Mouse (Mus musculus) neural tube, embryonic 13.5 days (tissue): ENCODE measurements at regions not wholly inside any gene's neighbourhood (a gene's known extent, or its start where the extent isn't known, plus 50 kb on each side); places are given as distances from the start of the nearest gene placed in this dataset.

Experiments
- ATAC-seq: fragments of 200-750 bp; cut with Nextera tagmentation; 2 replicates; pipeline ENCODE4 v1.8.0; 2017; ENCODE audit warnings: low read depth, mild to moderate bottlenecking, moderate TSS enrichment, moderate library complexity
- H3K27ac ChIP-seq: fragments of 300-500 bp; sonication (generic); replicated peaks from 2 replicates; pipeline ENCODE4 v1.5.1; 2015; ENCODE audit warnings: moderate library complexity, mild to moderate bottlenecking, inconsistent platforms
- H3K27me3 ChIP-seq: fragments of 300-500 bp; sonication (generic); 2 replicates; pipeline ENCODE4 v1.6.1; 2015; ENCODE audit warnings: mild to moderate bottlenecking, inconsistent platforms
- H3K36me3 ChIP-seq: fragments of 300-500 bp; sonication (generic); 2 replicates; pipeline ENCODE4 v1.6.1; 2015; ENCODE audit warnings: mild to moderate bottlenecking, inconsistent platforms
- H3K4me1 ChIP-seq: fragments of 300-500 bp; sonication (generic); replicated peaks from 2 replicates; pipeline ENCODE4 v1.6.1; 2015; ENCODE audit warnings: inconsistent platforms
- H3K4me2 ChIP-seq: fragments of 300-500 bp; sonication (generic); 2 replicates; pipeline ENCODE4 v1.6.1; 2015; ENCODE audit warnings: inconsistent platforms, mild to moderate bottlenecking, moderate library complexity
- H3K4me3 ChIP-seq: fragments of 300-500 bp; sonication (generic); 2 replicates; pipeline ENCODE4 v1.5.1; 2015; ENCODE audit warnings: mild to moderate bottlenecking, inconsistent platforms
- H3K9ac ChIP-seq: fragments of 300-500 bp; sonication (generic); 2 replicates; pipeline ENCODE4 v1.6.1; 2015; ENCODE audit warnings: moderate library complexity, mild to moderate bottlenecking, inconsistent platforms
- H3K9me3 ChIP-seq: fragments of 300-500 bp; sonication (generic); 2 replicates; pipeline ENCODE4 v1.6.1; 2016; ENCODE audit warnings: inconsistent platforms
- WGBS: fragments of 180-500 bp; shearing (Covaris S2); methylation state at CpG from one replicate; pipeline ENCODE4 v1.1.7; 2015; 5-methylcytosine and 5-hydroxymethylcytosine counted together

GRCm38 (mm10) chr15:63603100-63603714, 241.8 kb downstream of the Gsdmc2 start:
- Histone ChIP-seq H3K9ac (no peak overlapping the region), H3K4me3 (no peak overlapping the region), H3K27ac (no peak overlapping the region), H3K4me2 (no peak overlapping the region), H3K9me3 (no peaks in the 10 kb centered on the region), H3K4me1 (no peaks in the 10 kb centered on the region), H3K27me3 (no peaks in the 10 kb centered on the region), H3K36me3 (no peaks in the 10 kb centered on the region)
- ATAC-seq: no peak
- WGBS: 84% methylated on average over 8 of the region's 8 CpGs

- Histone ChIP-seq H3K9me3 (no peaks in the 10 kb centered on the region), H3K27ac (no peak overlapping the region), H3K36me3 (no peaks in the 10 kb centered on the region), H3K4me1 (no peaks in the 10 kb centered on the region), H3K4me2 (no peak overlapping the region), H3K27me3 (no peaks in the 10 kb centered on the region), H3K4me3 (no peak overlapping the region), H3K9ac (no peak overlapping the region)
- 49% methylated on average over 5 of the region's 5 CpGs for WGBS
- ATAC-seq: peak; percentile 93
Observed at GRCm38 (mm10) chr15:63601543-63601942, 243.4 kb downstream of the Gsdmc2 start.

- 95% methylated on average over 5 of the region's 5 CpGs for WGBS
- no peak for ATAC-seq
- Histone ChIP-seq H3K4me3 (no peak overlapping the region), H3K27ac (no peak overlapping the region), H3K27me3 (no peaks in the 10 kb centered on the region), H3K4me2 (no peak overlapping the region), H3K4me1 (no peaks in the 10 kb centered on the region), H3K9me3 (no peaks in the 10 kb centered on the region), H3K9ac (no peak overlapping the region), H3K36me3 (no peaks in the 10 kb centered on the region)
Observed at GRCm38 (mm10) chr15:63592758-63593463, 252.1 kb downstream of the Gsdmc2 start.

- Histone ChIP-seq H3K9me3 (no peaks in the 10 kb centered on the region), H3K9ac (no peak overlapping the region), H3K27me3 (no peaks in the 10 kb centered on the region), H3K4me3 (no peak overlapping the region), H3K36me3 (no peaks in the 10 kb centered on the region), H3K4me1 (no peaks in the 10 kb centered on the region), H3K4me2 (no peak overlapping the region), H3K27ac (no peak overlapping the region)
- 89% methylated on average over 2 of the region's 2 CpGs for WGBS
- no peak for ATAC-seq
Observed at GRCm38 (mm10) chr15:63559293-63559692, 285.7 kb downstream of the Gsdmc2 start.

- no peaks in the 10 kb centered on the region for H3K36me3 ChIP-seq
- H3K9ac ChIP-seq: no peak overlapping the region
- ATAC-seq: no peak
- H3K4me3 ChIP-seq: no peak overlapping the region
- no peaks in the 10 kb centered on the region for H3K4me1 ChIP-seq
- 92% methylated on average over 1 of the region's 1 CpGs for WGBS
- no peak overlapping the region for H3K27ac ChIP-seq
- no peak overlapping the region for H3K4me2 ChIP-seq
- H3K27me3 ChIP-seq: no peaks in the 10 kb centered on the region
- no peaks in the 10 kb centered on the region for H3K9me3 ChIP-seq
Observed at GRCm38 (mm10) chr15:63558691-63559090, 286.3 kb downstream of the Gsdmc2 start.

- no peak for ATAC-seq
Observed at GRCm38 (mm10) chr15:63557816-63558215, 287.2 kb downstream of the Gsdmc2 start.

GRCm38 (mm10) chr15:63553597-63553996, 291.4 kb downstream of the Gsdmc2 start:
- H3K4me2 ChIP-seq: no peak overlapping the region
- no peaks in the 10 kb centered on the region for H3K27me3 ChIP-seq
- H3K9ac ChIP-seq: no peak overlapping the region
- no peaks in the 10 kb centered on the region for H3K36me3 ChIP-seq
- H3K4me1 ChIP-seq: no peaks in the 10 kb centered on the region
- ATAC-seq: no peak
- no peak overlapping the region for H3K4me3 ChIP-seq
- 71% methylated on average over 5 of the region's 5 CpGs for WGBS
- no peaks in the 10 kb centered on the region for H3K9me3 ChIP-seq
- no peak overlapping the region for H3K27ac ChIP-seq

More at GRCm38 (mm10) chr15:63557816-63558215, 287.2 kb downstream of the Gsdmc2 start:
- Histone ChIP-seq H3K27ac (no peak overlapping the region), H3K27me3 (no peaks in the 10 kb centered on the region), H3K9me3 (no peaks in the 10 kb centered on the region), H3K4me3 (no peak overlapping the region), H3K36me3 (no peaks in the 10 kb centered on the region), H3K9ac (no peak overlapping the region), H3K4me2 (no peak overlapping the region), H3K4me1 (no peaks in the 10 kb centered on the region)
- WGBS: 86% methylated on average over 3 of the region's 3 CpGs

- Histone ChIP-seq H3K9ac (peak overlapping the region; percentile 26; the same call in 1 of the 2 replicates), H3K9me3 (no peaks in the 10 kb centered on the region), H3K36me3 (no peaks in the 10 kb centered on the region), H3K4me1 (peaks cover 15% of the 10 kb centered on the region), H3K27me3 (peaks cover 5% of the 10 kb centered on the region; the same call in 1 of the 2 replicates), H3K4me3 (peak overlapping the region; percentile 8; the same call in 1 of the 2 replicates), H3K4me2 (peak overlapping the region; percentile 42), H3K27ac (peak overlapping the region; percentile 4; the same call in 1 of the 2 replicates)
- peak; percentile 91 for ATAC-seq
- 31% methylated on average over 12 of the region's 12 CpGs for WGBS
Observed at GRCm38 (mm10) chr15:63532337-63533055, 312.5 kb downstream of the Gsdmc2 start.

GRCm38 (mm10) chr15:63527318-63527717, 317.7 kb downstream of the Gsdmc2 start:
- no peaks in the 10 kb centered on the region for H3K36me3 ChIP-seq
- H3K27ac ChIP-seq: no peak overlapping the region
- H3K4me1 ChIP-seq: peaks cover 9% of the 10 kb centered on the region
- H3K4me2 ChIP-seq: no peak overlapping the region
- H3K27me3 ChIP-seq: peaks cover 5% of the 10 kb centered on the region; the same call in 1 of the 2 replicates
- H3K4me3 ChIP-seq: no peak overlapping the region
- WGBS: 90% methylated on average over 2 of the region's 2 CpGs
- H3K9me3 ChIP-seq: no peaks in the 10 kb centered on the region
- H3K9ac ChIP-seq: no peak overlapping the region
- no peak for ATAC-seq

- WGBS: 92% methylated on average over 2 of the region's 2 CpGs
Observed at GRCm38 (mm10) chr15:63526820-63527219, 318.2 kb downstream of the Gsdmc2 start.

GRCm38 (mm10) chr15:63517301-63517700, 327.7 kb downstream of the Gsdmc2 start:
- H3K9me3 ChIP-seq: no peaks in the 10 kb centered on the region
- H3K4me3 ChIP-seq: no peak overlapping the region
- ATAC-seq: no peak
- H3K4me2 ChIP-seq: no peak overlapping the region
- WGBS: 61% methylated on average over 3 of the region's 3 CpGs
- H3K9ac ChIP-seq: no peak overlapping the region
- no peaks in the 10 kb centered on the region for H3K27me3 ChIP-seq
- H3K36me3 ChIP-seq: no peaks in the 10 kb centered on the region
- no peak overlapping the region for H3K27ac ChIP-seq
- no peaks in the 10 kb centered on the region for H3K4me1 ChIP-seq

More at GRCm38 (mm10) chr15:63526820-63527219, 318.2 kb downstream of the Gsdmc2 start:
- no peaks in the 10 kb centered on the region for H3K36me3 ChIP-seq
- H3K4me1 ChIP-seq: peaks cover 4% of the 10 kb centered on the region
- ATAC-seq: no peak
- H3K9me3 ChIP-seq: no peaks in the 10 kb centered on the region
- H3K27ac ChIP-seq: no peak overlapping the region
- no peak overlapping the region for H3K9ac ChIP-seq
- H3K4me2 ChIP-seq: no peak overlapping the region
- H3K4me3 ChIP-seq: no peak overlapping the region
- peaks cover 5% of the 10 kb centered on the region; the same call in 1 of the 2 replicates for H3K27me3 ChIP-seq

GRCm38 (mm10) chr15:63500453-63500852, 344.5 kb downstream of the Gsdmc2 start:
- Histone ChIP-seq H3K36me3 (no peaks in the 10 kb centered on the region), H3K9ac (no peak overlapping the region), H3K4me1 (no peaks in the 10 kb centered on the region), H3K27ac (no peak overlapping the region), H3K27me3 (no peaks in the 10 kb centered on the region), H3K4me2 (no peak overlapping the region), H3K4me3 (no peak overlapping the region), H3K9me3 (no peaks in the 10 kb centered on the region)
- no peak for ATAC-seq
- 50% methylated on average over 1 of the region's 1 CpGs for WGBS
